Mouse (Mus musculus) lung, postnatal 0 days (tissue): ENCODE measurements around the gene Hipk2. TPM values are rescaled to one million over a fixed set of nuclear protein-coding genes. Genes with fewer than 3 reads are reported as not detected.

Source experiments
- ATAC-seq: fragments of 200-750 bp; cut with Nextera tagmentation; 2 replicates; pipeline ENCODE4 v1.8.0; 2017; ENCODE audit warnings: moderate library complexity
- DNase-seq: peaks from one replicate; pipeline ENCODE4 v3.0.0-alpha.2; 2016; ENCODE audit warnings: low spot score
- H3K27ac ChIP-seq: fragments of 300-500 bp; sonication (generic); 2 replicates; pipeline ENCODE4 v1.5.1; 2014; ENCODE audit warnings: antibody characterized with exemption, mild to moderate bottlenecking, low read length, mixed read lengths
- H3K27me3 ChIP-seq: fragments of 300-500 bp; sonication (generic); replicated peaks from 2 replicates; pipeline ENCODE4 v1.6.1; 2014; ENCODE audit warnings: low read length, mixed read lengths; ENCODE audit not compliant: insufficient read depth
- H3K36me3 ChIP-seq: fragments of 300-500 bp; sonication (generic); 2 replicates; pipeline ENCODE4 v1.6.1; 2014; ENCODE audit warnings: low read length, mixed read lengths; ENCODE audit not compliant: insufficient read depth
- H3K4me1 ChIP-seq: fragments of 300-500 bp; sonication (generic); 2 replicates; pipeline ENCODE4 v1.6.1; 2014; ENCODE audit warnings: antibody characterized with exemption, low read depth, low read length, mixed read lengths; ENCODE audit not compliant: insufficient read depth
- H3K4me2 ChIP-seq: fragments of 300-500 bp; sonication (generic); replicated peaks from 2 replicates; pipeline ENCODE4 v1.6.1; 2014; ENCODE audit warnings: low read depth, mild to moderate bottlenecking, low read length, moderate library complexity, mixed read lengths
- H3K4me3 ChIP-seq: fragments of 300-500 bp; sonication (generic); 2 replicates; pipeline ENCODE4 v1.5.1; 2014; ENCODE audit warnings: low read depth, low read length
- H3K9ac ChIP-seq: fragments of 300-500 bp; sonication (generic); replicated peaks from 2 replicates; pipeline ENCODE4 v1.6.1; 2014; ENCODE audit warnings: low read depth, mild to moderate bottlenecking
- H3K9me3 ChIP-seq: fragments of 300-500 bp; sonication (generic); 2 replicates; pipeline ENCODE4 v1.6.1; 2016; ENCODE audit warnings: low read length, mixed read lengths
- CTCF ChIP-seq: IDR thresholded peaks from 2 replicates; pipeline ENCODE4 v1.5.1; 2016; ENCODE audit warnings: antibody characterized with exemption, mild to moderate bottlenecking
- EP300 ChIP-seq: IDR thresholded peaks from 2 replicates; pipeline ENCODE4 v1.6.1; 2016; ENCODE audit warnings: antibody characterized with exemption, mild to moderate bottlenecking, control low read depth
- WGBS: fragments of 180-500 bp; shearing (Covaris S2); extraction: QIAGEN DNeasy Blood & Tissue Kit; methylation state at CpG from one replicate; pipeline ENCODE4 v1.1.7; 2014; 5-methylcytosine and 5-hydroxymethylcytosine counted together
- polyA plus RNA-seq: library from polyadenylated mRNA; unstranded; fragments of >200 nt; fragmentation: Nextera tagmentation; extraction: Ambion mirVana; gene quantifications from 2 replicates; pipeline ENCODE4 v1.2.1, GENCODE M21; 2015

The Hipk2 gene
- polyA plus RNA-seq, 1 experiment from 2014 or later, result 18.4 TPM

GRCm38 (mm10) chr6:38921095-38921809 lies 45.3 kb upstream of the Hipk2 start:
- H3K36me3 ChIP-seq, result no peaks in the 10 kb centered on the region
- H3K9me3 ChIP-seq, result no peaks in the 10 kb centered on the region
- no peak overlapping the region for H3K4me3 ChIP-seq
- H3K27ac ChIP-seq, result no peak overlapping the region
- WGBS, result 47% methylated on average over 17 of the region's 17 CpGs
- ATAC-seq (no peak), DNase-seq (no peak)
- peaks cover 13% of the 10 kb centered on the region; the same call in 1 of the 2 replicates for H3K4me1 ChIP-seq
- no peak for TF ChIP-seq CTCF
- TF ChIP-seq EP300, result no peak
- no peak overlapping the region for H3K4me2 ChIP-seq
- H3K27me3 ChIP-seq, result no peaks in the 10 kb centered on the region
- H3K9ac ChIP-seq, result no peak overlapping the region

- Histone ChIP-seq H3K27me3 (no peaks in the 10 kb centered on the region), H3K4me2 (no peak overlapping the region), H3K27ac (no peak overlapping the region), H3K9me3 (no peaks in the 10 kb centered on the region), H3K9ac (no peak overlapping the region), H3K4me1 (peaks cover 13% of the 10 kb centered on the region; the same call in 1 of the 2 replicates), H3K36me3 (no peaks in the 10 kb centered on the region), H3K4me3 (no peak overlapping the region)
- ATAC-seq (no peak), DNase-seq (no peak)
- WGBS, result 79% methylated on average over 6 of the region's 6 CpGs
- TF ChIP-seq EP300, result no peak
- no peak for TF ChIP-seq CTCF
These were observed 44.2 kb upstream of the Hipk2 start for GRCm38 (mm10) chr6:38920141-38920540.

GRCm38 (mm10) chr6:38919135-38919740 lies 43.3 kb upstream of the Hipk2 start:
- Histone ChIP-seq H3K4me1 (peaks cover 13% of the 10 kb centered on the region; the same call in 1 of the 2 replicates), H3K27ac (peak overlapping the region; percentile 33; the same call in 1 of the 2 replicates), H3K4me3 (no peak overlapping the region), H3K36me3 (no peaks in the 10 kb centered on the region), H3K9ac (no peak overlapping the region), H3K9me3 (no peaks in the 10 kb centered on the region), H3K4me2 (no peak overlapping the region; the same call in 1 of the 2 replicates), H3K27me3 (no peaks in the 10 kb centered on the region)
- TF ChIP-seq EP300 (no peak), CTCF (no peak)
- WGBS, result 59% methylated on average over 14 of the region's 14 CpGs
- DNase-seq (peak; percentile 47), ATAC-seq (no peak)

- Histone ChIP-seq H3K4me3 (no peak overlapping the region), H3K4me2 (no peak overlapping the region; the same call in 1 of the 2 replicates), H3K9me3 (no peaks in the 10 kb centered on the region), H3K36me3 (no peaks in the 10 kb centered on the region), H3K27me3 (no peaks in the 10 kb centered on the region), H3K27ac (peak overlapping the region; percentile 33; the same call in 1 of the 2 replicates), H3K4me1 (peaks cover 13% of the 10 kb centered on the region), H3K9ac (no peak overlapping the region)
- DNase-seq (no peak), ATAC-seq (no peak)
- no peak for TF ChIP-seq CTCF
- TF ChIP-seq EP300, result no peak
- WGBS, result 54% methylated on average over 4 of the region's 4 CpGs
These were observed 42.8 kb upstream of the Hipk2 start for GRCm38 (mm10) chr6:38918728-38919127.

GRCm38 (mm10) chr6:38917415-38917814 lies 41.5 kb upstream of the Hipk2 start:
- Histone ChIP-seq H3K4me3 (no peak overlapping the region), H3K9me3 (no peaks in the 10 kb centered on the region), H3K4me2 (no peak overlapping the region), H3K4me1 (peaks cover 16% of the 10 kb centered on the region), H3K27me3 (no peaks in the 10 kb centered on the region), H3K9ac (no peak overlapping the region), H3K36me3 (no peaks in the 10 kb centered on the region), H3K27ac (no peak overlapping the region)
- ATAC-seq, result peak; percentile 88
- peak; percentile 75 for DNase-seq
- 34% methylated on average over 3 of the region's 3 CpGs for WGBS
- TF ChIP-seq EP300, result peak; percentile 87
- no peak for TF ChIP-seq CTCF

GRCm38 (mm10) chr6:38916571-38916970 lies 40.6 kb upstream of the Hipk2 start:
- WGBS, result 63% methylated on average over 4 of the region's 4 CpGs
- Histone ChIP-seq H3K36me3 (no peaks in the 10 kb centered on the region), H3K4me1 (peaks cover 16% of the 10 kb centered on the region), H3K4me2 (no peak overlapping the region), H3K27me3 (no peaks in the 10 kb centered on the region), H3K9me3 (no peaks in the 10 kb centered on the region), H3K9ac (no peak overlapping the region), H3K27ac (no peak overlapping the region), H3K4me3 (no peak overlapping the region)
- ATAC-seq, result no peak
- no peak for DNase-seq
- TF ChIP-seq CTCF (no peak), EP300 (no peak)
